ENCODE assay signal across 7 mouse cellular contexts in the genomic region with DNA sequence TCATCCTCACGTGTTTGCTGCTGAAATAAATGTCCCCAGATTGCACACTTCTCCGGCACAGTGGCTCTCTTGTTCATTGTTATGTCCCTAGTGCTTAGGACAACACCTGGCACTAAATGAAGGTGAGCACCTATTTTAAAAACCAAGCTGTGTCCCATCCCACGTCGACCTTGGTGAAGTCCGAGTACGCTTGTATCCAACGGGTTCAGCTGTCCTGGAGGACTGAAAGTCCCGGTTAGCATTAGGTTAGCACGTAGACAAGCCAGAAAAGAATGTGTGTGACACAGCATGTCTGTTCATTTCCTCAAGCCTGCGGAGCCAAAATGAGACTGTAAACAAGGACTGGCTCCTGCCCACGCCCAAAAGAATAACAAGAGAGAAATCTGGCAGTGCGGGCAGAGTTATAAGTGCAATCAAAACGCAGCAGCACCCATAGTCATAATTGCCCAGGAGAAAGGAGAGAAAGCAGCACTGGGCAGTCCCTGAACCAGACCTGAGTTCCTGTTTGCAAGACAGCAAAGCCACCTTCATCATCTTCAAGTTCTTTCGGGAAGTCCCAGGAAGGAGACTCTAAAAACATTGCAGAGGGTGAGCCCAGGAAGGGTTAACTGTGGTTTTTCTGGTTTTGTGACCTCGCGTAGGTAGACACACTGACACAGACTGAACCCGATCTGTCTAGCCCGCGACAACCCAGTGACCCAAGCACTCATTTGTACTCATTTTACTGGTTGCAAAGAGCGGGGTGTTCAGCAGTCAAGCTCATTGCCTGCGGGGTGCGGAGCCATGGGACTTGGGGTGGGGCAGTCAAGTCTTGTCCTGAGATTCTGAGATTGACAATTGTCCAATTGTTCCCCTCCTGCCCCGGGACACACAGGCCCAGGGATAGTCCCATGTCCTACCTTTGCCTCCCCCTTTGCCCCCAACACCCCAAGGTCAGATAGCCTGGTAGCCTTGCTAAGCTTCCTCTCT. TPM values are rescaled to one million over a fixed set of nuclear protein-coding genes. Genes with fewer than 3 reads are reported as not detected.
A peak's percentile ranks its signal among the peaks of the same experiment; 100 is the strongest.
DNase-seq lines count a peak whose midpoint lies in the region; ATAC-seq and TF ChIP-seq lines count a peak whose summit lies in the region.

A gene (minus strand): TSS at position 51 of the 969 bp plus-strand sequence.

- H3K27ac ChIP-seq in ES-E14 (ENCODE audit: insufficient read depth, low read depth, low read length, poor library complexity, severe bottlenecking), result peak within 1 kb of the TSS; percentile 13; the same call in 1 of the 2 replicates
- peak within 1 kb of the TSS; percentile 95 for H3K27ac ChIP-seq in forebrain, embryonic 10.5 days

- TF ChIP-seq CTCF in C2C12 (IDR thresholded peaks at IDR 0.05; ENCODE audit: control insufficient read depth, insufficient read depth, insufficient read length), result no peak

- intact Hi-C loops in heart, postnatal 25 days (cut with DNase I), result loop anchor here (2.0 to 5.0 kb wide), 2 partner anchors 47 to 100 kb away; a partner anchor contains a TSS
- intact Hi-C loops in left cerebral cortex, postnatal 14 days (cut with DNase I), result no loop called here

- ATAC-seq in megakaryocyte progenitor cell, adult 5-6 weeks (replicated peaks; ENCODE audit: poor library complexity), result no peak

- in situ Hi-C loops in ES-E14 (cut with MboI; ENCODE audit: low sequenced_read_pairs in 2 of 2, unreplicated experiment in 2 of 2), result no loop called here

- H3K4me1 ChIP-seq in ES-E14 (ENCODE audit: control insufficient read depth in 2 of 2, insufficient read depth in 2 of 2, low read length in 2 of 2, poor library complexity in 1 of 2), result peaks cover 6 to 30% of the 10 kb centered on the region in 2 experiments; a peak in 2 of 4 replicates
- H3K4me1 ChIP-seq in forebrain, embryonic 10.5 days, result peaks cover 22% of the 10 kb centered on the region

- H3K9ac ChIP-seq in ES-E14 (ENCODE audit: insufficient read depth, low read depth, low read length, poor library complexity, severe bottlenecking), result no peak within 1 kb of the TSS

- H3ac ChIP-seq in C2C12 (ENCODE audit: control insufficient read depth, insufficient read length, low read depth), result no peak within 1 kb of the TSS

- H3K4me3 ChIP-seq in C2C12 (ENCODE audit: insufficient read depth, poor library complexity, severe bottlenecking), result no peak within 1 kb of the TSS
- peak within 1 kb of the TSS; percentile 21 to 53; a peak in 3 of 4 replicates for H3K4me3 ChIP-seq in ES-E14 (ENCODE audit: insufficient read depth in 1 of 2, low read depth in 1 of 2, low read length in 2 of 2, poor library complexity in 1 of 2, severe bottlenecking in 1 of 2)
- peak within 1 kb of the TSS; percentile 96 for H3K4me3 ChIP-seq in forebrain, embryonic 10.5 days

- 91% methylated on average over 23 of the region's 23 CpGs for WGBS in forebrain, embryonic 10.5 days

- no peaks in the 10 kb centered on the region for H3K9me3 ChIP-seq in ES-E14 (ENCODE audit: control insufficient read depth, insufficient read depth, low read depth, low read length)
- H3K9me3 ChIP-seq in forebrain, embryonic 10.5 days, result no peaks in the 10 kb centered on the region

- peaks cover 28% of the 10 kb centered on the region for H3K79me2 ChIP-seq in C2C12 (ENCODE audit: control insufficient read depth, insufficient read depth)

- DNase-seq in ES-E14 (ENCODE audit: low read depth, low spot score), result no peak
- DNase-seq in forebrain, embryonic 10.5 days (ENCODE audit: extremely low spot score, low spot score), result no peak
- no peak for DNase-seq in heart, postnatal 25 days (ENCODE audit: low spot score)
- peak; percentile 30 to 59 for DNase-seq in left cerebral cortex, postnatal 14 days (ENCODE audit: low spot score in 2 of 2)
- no peak for DNase-seq in yolk sac, embryonic 10.5 days (ENCODE audit: low spot score)

- no peaks in the 10 kb centered on the region for H3K36me3 ChIP-seq in C2C12 (ENCODE audit: control insufficient read depth, insufficient read depth)
- H3K36me3 ChIP-seq in ES-E14 (ENCODE audit: control insufficient read depth, insufficient read depth, low read length, poor library complexity, severe bottlenecking), result no peaks in the 10 kb centered on the region
- peaks cover 7% of the 10 kb centered on the region for H3K36me3 ChIP-seq in forebrain, embryonic 10.5 days (replicated peaks)

- no peaks in the 10 kb centered on the region for H3K27me3 ChIP-seq in C2C12 (ENCODE audit: control insufficient read depth, insufficient read depth, insufficient read length)
- H3K27me3 ChIP-seq in forebrain, embryonic 10.5 days (ENCODE audit: poor library complexity, severe bottlenecking), result no peaks in the 10 kb centered on the region

- H3K79me3 ChIP-seq in C2C12 (ENCODE audit: low read depth), result peaks cover 19% of the 10 kb centered on the region

TF ChIP-seq in C2C12, 6 proteins besides CTCF, POLR2A, EP300 and RAD21:
- TF ChIP-seq MAX (IDR thresholded peaks at IDR 0.05) (no peak), CEBPB (IDR thresholded peaks at IDR 0.05; ENCODE audit: low read depth) (no peak), FOSL1 (IDR thresholded peaks at IDR 0.05; ENCODE audit: insufficient read depth, low read length, poor library complexity, severe bottlenecking) (no peak), MYOD1 (IDR thresholded peaks at IDR 0.05; ENCODE audit: control insufficient read depth, insufficient read length, low read depth) (no peak), MYOG (IDR thresholded peaks at IDR 0.05; ENCODE audit: control insufficient read depth, extremely low read depth, insufficient read length) (no peak)
TF ChIP-seq in C2C12: peak in this region for 0.

TF ChIP-seq in ES-E14, 5 proteins besides CTCF, POLR2A, EP300 and RAD21:
- no peak for TF ChIP-seq ZNF384 (IDR thresholded peaks at IDR 0.05; ENCODE audit: low read depth, low read length)
- TF ChIP-seq MAFK (IDR thresholded peaks at IDR 0.05; ENCODE audit: insufficient read depth, low read depth, low read length), result no peak
- no peak for TF ChIP-seq ZC3H11A (IDR thresholded peaks at IDR 0.05; ENCODE audit: borderline replicate concordance, low read depth, low read length)
- no peak for TF ChIP-seq CHD2 (IDR thresholded peaks at IDR 0.05; ENCODE audit: low read depth, low read length)
- no peak for TF ChIP-seq HCFC1 (IDR thresholded peaks at IDR 0.05; ENCODE audit: borderline replicate concordance, insufficient read depth, low read length)

RNA-seq across cellular contexts. Expression of the gene that starts here (rescaled TPM):
- polyA plus RNA-seq in C2C12 (2012; fragmentation: generic; extraction: Trizol), result 132 TPM
- total RNA-seq in ES-E14 (2012; rRNA removed), result 190 and 210 TPM in 2 replicates
- polyA plus RNA-seq in forebrain, embryonic 10.5 days (2016; fragmentation: Nextera tagmentation; extraction: Ambion mirVana), result 156 TPM in 2 replicates
- total RNA-seq in heart, postnatal 25 days (2021), result 10 to 100 TPM; 80.0 to 90.6 TPM
- 10 to 100 TPM; 97.3 to 97.5 TPM for total RNA-seq in left cerebral cortex, postnatal 14 days (2021)
- 55.6 and 57.3 TPM in 2 replicates for total RNA-seq in megakaryocyte progenitor cell, adult 5-6 weeks (2015)
- 46.9 and 62.8 TPM in 2 replicates for total RNA-seq in megakaryocyte progenitor cell, adult 5-6 weeks (2017)

Comparison
In these comparisons a context has a peak if more than half of its experiments do, and no peak if none do; other contexts are left out.
1. DNase-seq: peak in left cerebral cortex, postnatal 14 days (2 of 2); none in ES-E14 (single experiment), forebrain, embryonic 10.5 days (single experiment), heart, postnatal 25 days (single experiment) and yolk sac, embryonic 10.5 days (single experiment).